Mouse (Mus musculus) CH12.LX (cell line): ENCODE measurements around the gene Cdk5rap2.

Experiments
- CHD1 ChIP-seq: IDR thresholded peaks from 2 replicates; pipeline ENCODE4 v1.6.1; 2012; ENCODE audit warnings: low read depth, low read length, improper control_type of control experiment, inconsistent platforms
- CTCF ChIP-seq, 2 experiments: IDR thresholded peaks in 1 of 2; conservative IDR thresholded peaks in 1 of 2; 2 replicates each; pipeline ENCODE4 v1.5.1; 2011 to 2012; ENCODE audit warnings: low read depth in 2 of 2, low read length in 2 of 2, improper control_type of control experiment in 1 of 2, inconsistent platforms in 1 of 2, mild to moderate bottlenecking in 1 of 2, moderate library complexity in 1 of 2
- ELF1 ChIP-seq: IDR thresholded peaks from 2 replicates; pipeline ENCODE4 v1.6.1; 2014; ENCODE audit warnings: low read depth, mild to moderate bottlenecking, inconsistent platforms, low read length, improper control_type of control experiment
- JUND ChIP-seq: conservative IDR thresholded peaks from 2 replicates; pipeline ENCODE4 v1.6.1; 2011; ENCODE audit warnings: low read depth, low read length, improper control_type of control experiment
- MAFK ChIP-seq: IDR thresholded peaks from 2 replicates; pipeline ENCODE4 v1.6.1; 2011; ENCODE audit warnings: low read length, improper control_type of control experiment; ENCODE audit not compliant: insufficient replicate concordance
- POLR2A ChIP-seq: IDR thresholded peaks from 2 replicates; pipeline ENCODE4 v1.6.1; 2011; ENCODE audit warnings: low read depth, mild to moderate bottlenecking, improper control_type of control experiment, low read length
- UBTF ChIP-seq: IDR thresholded peaks from 2 replicates; pipeline ENCODE4 v1.6.1; 2012; ENCODE audit warnings: low read depth, mild to moderate bottlenecking, inconsistent platforms, low read length, improper control_type of control experiment, moderate library complexity
- ZMIZ1 ChIP-seq: IDR thresholded peaks from 2 replicates; pipeline ENCODE4 v1.6.1; 2012; ENCODE audit warnings: low read depth, mild to moderate bottlenecking, inconsistent platforms, low read length, improper control_type of control experiment

GRCm38 (mm10) chr4:70224503-70224902 is 185.7 kb downstream of the Cdk5rap2 start:
- no peak for TF ChIP-seq ELF1
- TF ChIP-seq UBTF: no peak
- TF ChIP-seq CTCF (conservative IDR thresholded peaks at IDR 0.05 in 1 of 2, IDR thresholded peaks at IDR 0.05 in 1 of 2; ENCODE audit: low read depth in 2 of 2, low read length in 2 of 2): no peak
- TF ChIP-seq JUND: no peak
- no peak for TF ChIP-seq CHD1
- no peak for TF ChIP-seq MAFK
- TF ChIP-seq POLR2A: no peak
- TF ChIP-seq ZMIZ1: no peak
